Mouse (Mus musculus): Measurements from ENCODE around the gene Ttc39b. TPM values are rescaled to one million over a fixed set of nuclear protein-coding genes. Genes with fewer than 3 reads are reported as not detected.

The Ttc39b gene
- polyA plus RNA-seq, 1 experiment, result 2.5 TPM

DNA sequence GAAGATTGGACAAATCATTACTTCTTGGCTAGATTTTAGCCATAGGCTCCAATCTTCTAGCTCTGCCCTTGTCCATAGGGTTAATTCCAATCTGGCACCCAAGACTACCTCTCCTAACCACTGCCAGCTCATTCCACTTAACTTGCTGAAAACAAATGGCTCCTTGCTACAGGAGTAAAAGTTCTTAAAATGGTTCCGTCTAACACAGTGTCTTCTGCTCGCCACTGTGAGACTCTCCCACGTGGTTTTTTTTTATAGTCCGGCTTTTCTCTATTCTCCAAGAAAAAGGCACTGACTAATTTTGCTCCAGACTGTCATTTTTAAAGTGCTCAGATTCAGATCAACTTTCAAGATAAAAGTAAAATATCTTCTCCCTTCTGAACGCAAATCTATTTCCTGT is 104.8 kb downstream of the Ttc39b start:
- no peaks in the 10 kb centered on the region for H3K4me1 ChIP-seq (ENCODE audit: control insufficient read depth, insufficient read depth, low read length)
- H3K4me3 ChIP-seq (ENCODE audit: insufficient read depth, low read depth, low read length), result no peak overlapping the region
- no peaks in the 10 kb centered on the region for H3K27me3 ChIP-seq (replicated peaks; ENCODE audit: control insufficient read depth, insufficient read depth, low read length)
- no peak overlapping the region for H3K27ac ChIP-seq (ENCODE audit: insufficient read depth, low read depth, low read length)
- WGBS, result 63% methylated on average over 5 of the region's 5 CpGs
- H3K36me3 ChIP-seq (ENCODE audit: control insufficient read depth, insufficient read depth, low read length), result no peaks in the 10 kb centered on the region
- DNase-seq, result no peak
- TF ChIP-seq POLR2A (IDR thresholded peaks at IDR 0.05; ENCODE audit: low read depth, low read length) (no peak), CTCF (conservative IDR thresholded peaks at IDR 0.05; ENCODE audit: insufficient read depth, insufficient read length, low read depth, low read length) (no peak)

DNA sequence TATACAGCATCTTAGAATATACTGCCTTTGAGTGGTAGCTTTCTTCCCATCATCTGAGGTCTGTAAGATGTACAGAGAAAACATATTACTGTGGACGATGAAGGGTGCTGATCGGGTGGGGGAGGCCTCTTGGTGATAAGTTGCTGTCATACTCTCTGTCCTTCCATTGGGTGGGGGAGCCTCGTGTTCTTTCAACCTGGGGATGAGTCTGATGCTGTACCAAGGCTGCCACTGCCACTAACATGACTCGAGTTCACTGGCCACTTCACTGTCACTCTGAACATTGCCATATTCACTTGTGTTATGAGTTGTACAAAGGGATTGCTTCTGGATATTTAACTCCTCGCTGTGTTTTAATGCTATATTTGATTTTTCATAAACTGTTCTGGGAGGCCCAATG is 106.9 kb downstream of the Ttc39b start:
- no peaks in the 10 kb centered on the region for H3K36me3 ChIP-seq (ENCODE audit: control insufficient read depth, insufficient read depth, low read length)
- no peak overlapping the region for H3K27ac ChIP-seq (ENCODE audit: insufficient read depth, low read depth, low read length)
- no peaks in the 10 kb centered on the region for H3K4me1 ChIP-seq (ENCODE audit: control insufficient read depth, insufficient read depth, low read length)
- H3K27me3 ChIP-seq (replicated peaks; ENCODE audit: control insufficient read depth, insufficient read depth, low read length), result no peaks in the 10 kb centered on the region
- no peak for TF ChIP-seq CTCF (conservative IDR thresholded peaks at IDR 0.05; ENCODE audit: insufficient read depth, insufficient read length, low read depth, low read length)
- TF ChIP-seq POLR2A (IDR thresholded peaks at IDR 0.05; ENCODE audit: low read depth, low read length), result no peak
- no peak overlapping the region for H3K4me3 ChIP-seq (ENCODE audit: insufficient read depth, low read depth, low read length)
- WGBS, result 87% methylated on average over 5 of the region's 5 CpGs
- no peak for DNase-seq

DNA sequence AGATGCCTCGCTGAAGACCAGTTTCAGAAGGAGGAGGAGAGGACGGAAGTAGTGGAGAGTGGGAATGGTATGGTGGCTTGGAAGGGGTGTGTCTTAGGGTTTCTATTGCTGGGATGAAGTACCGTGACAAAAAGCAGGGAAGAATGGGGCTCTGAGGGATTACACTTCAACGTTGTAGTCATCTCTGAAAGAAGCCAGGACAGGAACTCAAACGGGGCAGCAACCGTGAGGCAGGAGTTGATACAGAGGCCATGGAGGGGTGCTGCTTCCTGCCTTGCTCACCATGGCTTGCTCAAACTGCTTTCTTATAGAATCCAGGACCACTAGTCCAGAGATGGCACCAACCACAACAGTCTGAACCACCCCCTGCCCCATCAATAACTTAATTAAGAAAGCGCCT is 107.7 kb downstream of the Ttc39b start:
- Histone ChIP-seq H3K27ac (ENCODE audit: insufficient read depth, low read depth, low read length) (no peak overlapping the region), H3K4me1 (ENCODE audit: control insufficient read depth, insufficient read depth, low read length) (0 out of 2 replicates have a peak, but pooled peaks cover 3% of the 10 kb centered on the region), H3K36me3 (ENCODE audit: control insufficient read depth, insufficient read depth, low read length) (no peaks in the 10 kb centered on the region), H3K4me3 (ENCODE audit: insufficient read depth, low read depth, low read length) (no peak overlapping the region), H3K27me3 (replicated peaks; ENCODE audit: control insufficient read depth, insufficient read depth, low read length) (no peaks in the 10 kb centered on the region)
- no peak for DNase-seq
- TF ChIP-seq POLR2A (IDR thresholded peaks at IDR 0.05; ENCODE audit: low read depth, low read length), result no peak
- TF ChIP-seq CTCF (conservative IDR thresholded peaks at IDR 0.05; ENCODE audit: insufficient read depth, insufficient read length, low read depth, low read length), result no peak
- 89% methylated on average over 7 of the region's 7 CpGs for whole genome bisulfite sequencing

DNA sequence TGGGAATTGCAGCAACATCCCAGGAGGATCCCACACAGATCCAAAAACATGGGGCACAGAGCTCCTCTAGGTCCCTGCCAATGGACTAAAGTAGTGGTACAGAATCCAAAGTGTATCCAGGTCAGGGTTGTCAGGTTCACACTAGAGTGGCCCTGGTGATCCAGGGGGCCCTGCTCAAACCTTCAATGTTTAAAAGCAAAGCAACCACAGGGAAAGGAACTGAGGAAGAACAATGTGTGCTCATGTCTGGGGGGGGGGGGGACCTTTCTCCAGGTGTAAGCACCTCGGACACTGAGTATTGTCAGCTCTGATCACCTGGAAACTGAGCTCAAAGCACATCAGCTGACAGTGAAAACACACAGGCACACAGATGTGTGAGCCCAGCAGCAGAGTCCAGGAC is 108.3 kb downstream of the Ttc39b start:
- Histone ChIP-seq H3K27ac (ENCODE audit: insufficient read depth, low read depth, low read length) (no peak overlapping the region), H3K27me3 (replicated peaks; ENCODE audit: control insufficient read depth, insufficient read depth, low read length) (no peaks in the 10 kb centered on the region), H3K36me3 (ENCODE audit: control insufficient read depth, insufficient read depth, low read length) (no peaks in the 10 kb centered on the region), H3K4me1 (ENCODE audit: control insufficient read depth, insufficient read depth, low read length) (0 out of 2 replicates have a peak, but pooled peaks cover 3% of the 10 kb centered on the region), H3K4me3 (ENCODE audit: insufficient read depth, low read depth, low read length) (no peak overlapping the region)
- no peak for DNase-seq
- no peak for TF ChIP-seq POLR2A (IDR thresholded peaks at IDR 0.05; ENCODE audit: low read depth, low read length)
- no peak for TF ChIP-seq CTCF (conservative IDR thresholded peaks at IDR 0.05; ENCODE audit: insufficient read depth, insufficient read length, low read depth, low read length)
- WGBS, result 67% methylated on average over 1 of the region's 1 CpGs

DNA sequence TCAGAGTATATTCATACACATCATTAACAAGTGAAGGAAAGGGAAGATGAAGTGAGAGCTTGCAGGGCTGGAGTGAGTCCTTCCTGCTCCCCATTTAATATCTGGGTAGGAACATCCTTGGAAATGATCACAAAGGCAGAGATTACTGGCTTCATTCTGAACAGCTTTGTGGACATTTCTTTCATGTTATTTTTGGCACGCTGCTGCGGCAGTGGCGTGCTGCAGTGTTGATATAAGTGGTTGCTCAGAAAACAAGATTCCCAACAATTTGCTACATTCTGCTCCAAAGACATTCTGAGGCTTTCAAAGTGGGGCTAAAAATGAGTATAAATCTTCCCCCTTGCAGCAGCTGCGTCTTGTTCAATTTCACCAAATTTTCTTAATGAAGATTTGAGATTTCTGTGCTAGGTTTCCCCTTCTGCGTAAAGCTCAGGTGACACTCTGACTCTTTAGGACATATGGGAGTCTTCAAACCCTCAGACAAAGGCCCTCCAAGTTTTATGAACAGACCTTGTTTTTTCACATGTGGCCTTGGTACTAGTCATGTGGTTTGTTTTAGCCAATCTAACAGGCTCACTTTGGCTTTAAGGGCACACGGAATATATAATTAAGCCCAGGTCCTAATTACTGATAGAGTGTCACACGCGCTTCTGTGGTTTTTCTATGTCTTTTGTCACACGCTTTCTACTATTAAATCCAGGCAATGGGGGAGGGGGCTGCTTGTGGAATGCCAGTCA is 109.1 kb downstream of the Ttc39b start:
- Histone ChIP-seq H3K4me1 (ENCODE audit: control insufficient read depth, insufficient read depth, low read length) (0 out of 2 replicates have a peak, but pooled peaks cover 3% of the 10 kb centered on the region), H3K4me3 (ENCODE audit: insufficient read depth, low read depth, low read length) (no peak overlapping the region), H3K27me3 (replicated peaks; ENCODE audit: control insufficient read depth, insufficient read depth, low read length) (no peaks in the 10 kb centered on the region), H3K36me3 (ENCODE audit: control insufficient read depth, insufficient read depth, low read length) (no peaks in the 10 kb centered on the region), H3K27ac (ENCODE audit: insufficient read depth, low read depth, low read length) (no peak overlapping the region)
- 65% methylated on average over 9 of the region's 9 CpGs for WGBS
- peak; percentile 52 for DNase-seq
- TF ChIP-seq CTCF (conservative IDR thresholded peaks at IDR 0.05; ENCODE audit: insufficient read depth, insufficient read length, low read depth, low read length) (no peak), POLR2A (IDR thresholded peaks at IDR 0.05; ENCODE audit: low read depth, low read length) (no peak)

DNA sequence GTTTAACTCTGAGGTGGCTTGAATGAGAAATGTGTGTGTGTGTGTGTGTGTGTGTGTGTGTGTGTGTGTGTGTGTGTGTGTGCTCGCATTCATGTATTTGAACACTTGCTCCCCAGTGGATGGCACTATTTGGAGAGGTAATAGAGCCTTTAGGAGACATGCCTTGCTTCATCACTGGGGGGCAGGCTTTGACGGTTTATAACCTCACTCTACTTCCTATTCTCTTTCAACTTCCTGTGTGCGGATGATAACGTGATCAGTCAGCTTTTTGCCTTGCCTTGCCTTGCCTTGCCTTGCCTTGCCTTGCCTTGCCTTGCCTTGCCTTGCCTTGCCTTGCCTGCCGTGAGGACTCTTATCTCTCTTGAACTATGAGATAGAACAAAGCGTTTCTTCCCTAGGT is 110.3 kb downstream of the Ttc39b start:
- WGBS, result 81% methylated on average over 6 of the region's 6 CpGs
- Histone ChIP-seq H3K27ac (ENCODE audit: insufficient read depth, low read depth, low read length) (no peak overlapping the region), H3K27me3 (replicated peaks; ENCODE audit: control insufficient read depth, insufficient read depth, low read length) (no peaks in the 10 kb centered on the region), H3K36me3 (ENCODE audit: control insufficient read depth, insufficient read depth, low read length) (no peaks in the 10 kb centered on the region), H3K4me1 (ENCODE audit: control insufficient read depth, insufficient read depth, low read length) (0 out of 2 replicates have a peak, but pooled peaks cover 3% of the 10 kb centered on the region), H3K4me3 (ENCODE audit: insufficient read depth, low read depth, low read length) (no peak overlapping the region)
- DNase-seq, result no peak
- no peak for TF ChIP-seq POLR2A (IDR thresholded peaks at IDR 0.05; ENCODE audit: low read depth, low read length)
- TF ChIP-seq CTCF (conservative IDR thresholded peaks at IDR 0.05; ENCODE audit: insufficient read depth, insufficient read length, low read depth, low read length), result no peak

DNA sequence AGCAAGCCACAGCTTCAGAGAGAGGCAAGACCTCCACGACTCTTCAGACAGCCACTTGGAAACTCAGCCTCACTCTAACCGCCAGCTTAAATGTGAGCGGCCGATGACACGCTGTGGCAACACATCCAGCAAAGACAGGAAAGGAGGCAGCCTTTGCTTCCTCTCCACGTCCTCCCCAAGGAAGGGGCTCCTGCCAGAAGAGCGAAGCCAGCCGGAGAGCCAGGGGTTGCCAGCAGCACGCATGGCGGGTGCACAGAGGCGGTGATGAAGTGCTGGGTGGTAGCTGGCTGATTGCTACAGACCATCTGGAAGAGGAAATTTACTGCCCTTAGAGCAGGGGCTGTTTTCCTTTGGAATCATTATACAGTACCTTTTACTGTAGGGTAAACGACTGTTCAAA is 112.3 kb downstream of the Ttc39b start:
- Histone ChIP-seq H3K27me3 (replicated peaks; ENCODE audit: control insufficient read depth, insufficient read depth, low read length) (no peaks in the 10 kb centered on the region), H3K36me3 (ENCODE audit: control insufficient read depth, insufficient read depth, low read length) (no peaks in the 10 kb centered on the region), H3K4me3 (ENCODE audit: insufficient read depth, low read depth, low read length) (no peak overlapping the region), H3K27ac (ENCODE audit: insufficient read depth, low read depth, low read length) (no peak overlapping the region), H3K4me1 (ENCODE audit: control insufficient read depth, insufficient read depth, low read length) (0 out of 2 replicates have a peak, but pooled peaks cover 3% of the 10 kb centered on the region)
- 17% methylated on average over 12 of the region's 12 CpGs for WGBS
- TF ChIP-seq POLR2A (IDR thresholded peaks at IDR 0.05; ENCODE audit: low read depth, low read length) (no peak), CTCF (conservative IDR thresholded peaks at IDR 0.05; ENCODE audit: insufficient read depth, insufficient read length, low read depth, low read length) (no peak)
- no peak for DNase-seq
